Mouse (Mus musculus): ENCODE measurements around the gene Vgll2. TPM values are rescaled to one million over a fixed set of nuclear protein-coding genes. Genes with fewer than 3 reads are reported as not detected.

Vgll2 gene
- polyA plus RNA-seq, 1 experiment from 2014 or later = 53.3 TPM

DNA sequence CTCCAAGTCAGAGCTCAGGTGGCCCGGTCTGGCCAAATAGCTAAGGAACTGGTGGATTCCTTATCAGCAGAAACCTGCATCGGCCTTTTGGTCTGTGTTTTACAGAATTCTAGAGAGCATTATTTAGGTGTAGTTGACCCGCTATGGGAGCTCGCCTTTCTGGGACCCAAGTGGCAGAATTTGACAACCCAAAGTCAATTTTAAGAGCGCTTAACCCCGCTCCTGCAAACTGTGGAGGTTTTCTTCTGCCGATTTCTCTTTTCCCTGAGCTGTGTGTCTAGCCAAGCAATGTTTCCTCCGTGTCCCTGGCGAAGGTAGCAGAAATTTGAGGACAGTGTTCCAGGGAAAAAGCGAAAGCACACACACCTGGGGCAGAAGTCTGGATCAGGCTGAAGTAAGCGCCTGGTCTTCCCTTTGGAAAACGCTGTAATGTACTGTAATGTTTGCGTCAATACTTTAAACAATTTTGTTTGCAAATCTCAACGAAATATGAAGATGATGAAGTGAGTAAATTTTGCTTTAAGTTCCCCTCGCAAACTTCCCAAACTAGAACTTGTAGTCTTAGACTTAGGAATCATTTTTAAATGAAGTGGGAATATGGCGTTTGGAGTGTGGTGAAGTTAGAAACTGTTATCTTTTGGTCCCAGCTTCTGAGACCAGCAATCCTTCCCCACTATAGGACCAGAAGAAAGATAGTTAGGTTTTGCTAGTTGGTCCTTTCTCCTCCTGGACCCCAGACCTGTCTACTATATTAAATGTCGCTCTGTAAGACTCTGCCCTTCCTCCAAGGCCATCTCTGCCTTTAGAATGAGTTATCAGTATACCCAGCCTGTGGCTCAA, 1.1 kb downstream of the Vgll2 start:
- Histone ChIP-seq H3K27me3 (replicated peaks; ENCODE audit: control insufficient read depth, insufficient read depth, low read length) (peaks cover 94% of the 10 kb centered on the region), H3K4me3 (ENCODE audit: low read depth, low read length) (peak overlapping the region; percentile 52)
- no peak for DNase-seq (ENCODE audit: low spot score)

DNA sequence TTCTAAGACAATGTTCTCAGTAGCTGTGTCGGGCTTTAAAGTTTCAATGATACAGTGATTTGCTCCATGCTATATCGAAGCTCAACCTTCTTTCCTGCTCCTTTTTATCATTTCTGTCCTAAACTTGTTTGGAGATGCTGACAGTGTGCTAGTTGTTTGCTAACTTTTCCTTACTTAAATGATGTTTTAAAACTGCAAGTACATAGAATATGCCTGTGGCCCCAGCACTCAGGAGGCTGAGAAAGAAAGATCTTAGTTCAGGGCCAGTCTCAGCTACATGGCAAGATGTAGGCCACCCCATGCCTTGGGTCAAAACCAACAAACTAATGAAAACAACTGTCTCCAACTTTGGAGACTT, 1.7 kb downstream of the Vgll2 start:
- ATAC-seq (ENCODE audit: low read depth) (no peak), DNase-seq (ENCODE audit: low spot score) (no peak)
- H3K36me3 ChIP-seq (ENCODE audit: control insufficient read depth, insufficient read depth, low read length) = no peaks in the 10 kb centered on the region
- H3K9me3 ChIP-seq (ENCODE audit: control insufficient read depth, low read length) = no peaks in the 10 kb centered on the region
- H3K27me3 ChIP-seq (replicated peaks; ENCODE audit: control insufficient read depth, insufficient read depth, low read length) = peaks cover 94% of the 10 kb centered on the region
- H3K4me1 ChIP-seq (ENCODE audit: control insufficient read depth, insufficient read depth, low read length) = peaks cover 14% of the 10 kb centered on the region
- H3K4me3 ChIP-seq (ENCODE audit: low read depth, low read length) = peak overlapping the region; percentile 52
- H3K9ac ChIP-seq (ENCODE audit: low read depth, low read length) = no peak overlapping the region
- no peak overlapping the region for H3K27ac ChIP-seq (replicated peaks; ENCODE audit: low read depth, low read length)
- WGBS = 21% methylated on average over 2 of the region's 2 CpGs
- H3K4me2 ChIP-seq (ENCODE audit: low read depth, low read length) = no peak overlapping the region

More for the DNA sequence above, 1.1 kb downstream of the Vgll2 start:
- no peaks in the 10 kb centered on the region for H3K9me3 ChIP-seq (ENCODE audit: control insufficient read depth, low read length)
- no peak for ATAC-seq (ENCODE audit: low read depth)
- peak overlapping the region; percentile 93 for H3K4me2 ChIP-seq (ENCODE audit: low read depth, low read length)
- H3K4me1 ChIP-seq (ENCODE audit: control insufficient read depth, insufficient read depth, low read length) = peaks cover 14% of the 10 kb centered on the region
- WGBS = 6% methylated on average over 17 of the region's 17 CpGs
- H3K9ac ChIP-seq (ENCODE audit: low read depth, low read length) = peak overlapping the region; percentile 38
- no peak overlapping the region for H3K27ac ChIP-seq (replicated peaks; ENCODE audit: low read depth, low read length)
- H3K36me3 ChIP-seq (ENCODE audit: control insufficient read depth, insufficient read depth, low read length) = no peaks in the 10 kb centered on the region

DNA sequence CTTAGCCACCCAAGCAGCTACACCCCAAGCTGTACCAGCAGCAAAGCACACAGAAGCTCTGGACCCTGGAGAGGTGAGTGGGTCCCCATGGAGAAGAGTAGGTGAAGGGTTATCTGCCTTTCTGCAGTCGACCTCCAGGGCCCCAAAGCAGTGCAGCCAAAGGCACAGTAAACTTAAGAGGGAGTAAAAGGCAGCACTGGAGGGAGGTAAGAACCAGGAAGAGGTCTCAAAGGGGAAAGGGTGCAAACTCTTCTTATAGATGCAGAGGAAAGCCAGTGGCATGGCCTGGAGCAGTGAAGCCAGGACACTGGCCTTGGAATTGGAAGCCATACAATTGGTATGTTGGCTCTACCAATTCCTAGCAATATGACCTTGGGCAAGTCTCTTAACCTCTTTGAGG, 3.0 kb downstream of the Vgll2 start:
- Histone ChIP-seq H3K4me3 (ENCODE audit: low read depth, low read length) (0 out of 2 replicates have a peak overlapping the region, but pooled peaks have one; percentile 5), H3K9ac (ENCODE audit: low read depth, low read length) (no peak overlapping the region), H3K4me2 (ENCODE audit: low read depth, low read length) (no peak overlapping the region), H3K4me1 (ENCODE audit: control insufficient read depth, insufficient read depth, low read length) (peaks cover 14% of the 10 kb centered on the region), H3K27ac (replicated peaks; ENCODE audit: low read depth, low read length) (no peak overlapping the region), H3K9me3 (ENCODE audit: control insufficient read depth, low read length) (no peaks in the 10 kb centered on the region), H3K36me3 (ENCODE audit: control insufficient read depth, insufficient read depth, low read length) (no peaks in the 10 kb centered on the region), H3K27me3 (replicated peaks; ENCODE audit: control insufficient read depth, insufficient read depth, low read length) (peaks cover 98% of the 10 kb centered on the region)
- WGBS = 0% methylated on average over 1 of the region's 1 CpGs
- no peak for ATAC-seq (ENCODE audit: low read depth)
- no peak for DNase-seq (ENCODE audit: low spot score)

DNA sequence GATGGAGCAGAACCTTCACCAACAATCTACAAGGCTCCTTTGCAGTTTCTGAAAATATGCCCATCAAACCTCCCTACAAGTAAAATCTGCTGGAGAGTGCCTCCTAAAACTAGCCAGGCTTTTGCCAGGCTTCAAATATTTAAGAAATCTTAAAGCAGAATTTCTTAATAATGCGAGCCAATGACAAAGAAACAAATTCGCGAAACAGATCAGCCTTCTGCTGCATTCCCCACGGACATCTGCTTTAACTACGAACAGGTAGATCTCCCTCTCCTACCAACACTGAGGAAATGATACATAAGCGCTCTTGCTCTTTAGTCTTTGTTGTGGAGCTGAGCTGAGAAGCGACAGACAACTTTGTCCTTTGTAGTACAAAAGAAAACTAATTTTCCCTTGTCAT, 3.5 kb downstream of the Vgll2 start:
- no peak overlapping the region for H3K4me2 ChIP-seq (ENCODE audit: low read depth, low read length)
- no peaks in the 10 kb centered on the region for H3K9me3 ChIP-seq (ENCODE audit: control insufficient read depth, low read length)
- no peak for DNase-seq (ENCODE audit: low spot score)
- WGBS = 18% methylated on average over 7 of the region's 7 CpGs
- no peak overlapping the region for H3K27ac ChIP-seq (replicated peaks; ENCODE audit: low read depth, low read length)
- no peak overlapping the region for H3K9ac ChIP-seq (ENCODE audit: low read depth, low read length)
- no peak for ATAC-seq (ENCODE audit: low read depth)
- H3K36me3 ChIP-seq (ENCODE audit: control insufficient read depth, insufficient read depth, low read length) = no peaks in the 10 kb centered on the region
- H3K4me1 ChIP-seq (ENCODE audit: control insufficient read depth, insufficient read depth, low read length) = peaks cover 14% of the 10 kb centered on the region
- no peak overlapping the region for H3K4me3 ChIP-seq (ENCODE audit: low read depth, low read length)
- H3K27me3 ChIP-seq (replicated peaks; ENCODE audit: control insufficient read depth, insufficient read depth, low read length) = peaks cover 96% of the 10 kb centered on the region

DNA sequence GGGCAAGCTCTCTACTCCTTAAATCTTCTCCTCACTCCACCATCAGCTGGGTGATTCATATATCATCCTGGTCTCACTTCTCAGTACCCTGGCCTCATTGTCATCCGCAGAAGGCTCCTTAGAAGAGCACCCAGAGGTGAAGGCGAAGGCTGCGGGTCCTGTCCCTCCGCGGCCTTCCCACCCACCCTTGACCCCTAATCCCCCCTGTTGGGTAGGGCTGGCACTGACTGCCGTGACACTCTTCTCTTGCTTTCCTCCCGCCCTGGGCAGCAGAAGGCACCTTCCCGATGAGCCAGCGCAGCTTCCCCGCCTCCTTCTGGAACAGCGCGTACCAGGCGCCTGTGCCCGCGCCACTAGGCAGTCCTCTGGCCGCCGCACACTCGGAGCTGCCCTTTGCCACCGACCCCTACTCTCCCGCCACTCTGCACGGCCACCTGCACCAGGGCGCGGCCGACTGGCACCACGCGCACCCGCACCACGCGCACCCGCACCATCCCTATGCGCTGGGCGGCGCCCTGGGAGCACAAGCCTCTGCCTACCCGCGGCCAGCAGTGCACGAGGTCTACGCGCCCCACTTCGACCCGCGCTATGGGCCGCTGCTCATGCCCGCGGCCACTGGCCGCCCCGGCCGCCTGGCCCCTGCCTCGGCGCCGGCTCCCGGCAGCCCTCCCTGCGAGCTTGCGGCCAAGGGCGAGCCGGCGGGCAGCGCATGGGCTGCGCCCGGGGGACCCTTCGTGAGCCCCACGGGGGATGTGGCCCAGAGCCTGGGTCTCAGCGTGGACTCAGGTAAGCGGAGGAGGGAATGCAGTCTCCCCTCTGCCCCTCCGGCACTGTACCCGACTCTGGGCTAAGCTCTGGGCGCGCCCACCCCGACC, 5.1 kb downstream of the Vgll2 start:
- no peak overlapping the region for H3K27ac ChIP-seq (replicated peaks; ENCODE audit: low read depth, low read length)
- H3K27me3 ChIP-seq (replicated peaks; ENCODE audit: control insufficient read depth, insufficient read depth, low read length) = peaks cover 90% of the 10 kb centered on the region
- no peak for DNase-seq (ENCODE audit: low spot score)
- 2% methylated on average over 28 of the region's 68 CpGs for WGBS
- ATAC-seq (ENCODE audit: low read depth) = peak; percentile 58
- peak overlapping the region; percentile 81 for H3K4me2 ChIP-seq (ENCODE audit: low read depth, low read length)
- peaks cover 6% of the 10 kb centered on the region; the same call in 1 of the 2 replicates for H3K4me1 ChIP-seq (ENCODE audit: control insufficient read depth, insufficient read depth, low read length)
- H3K36me3 ChIP-seq (ENCODE audit: control insufficient read depth, insufficient read depth, low read length) = no peaks in the 10 kb centered on the region
- H3K9me3 ChIP-seq (ENCODE audit: control insufficient read depth, low read length) = no peaks in the 10 kb centered on the region
- peak overlapping the region; percentile 48 for H3K9ac ChIP-seq (ENCODE audit: low read depth, low read length)
- H3K4me3 ChIP-seq (ENCODE audit: low read depth, low read length) = peak overlapping the region; percentile 47

DNA sequence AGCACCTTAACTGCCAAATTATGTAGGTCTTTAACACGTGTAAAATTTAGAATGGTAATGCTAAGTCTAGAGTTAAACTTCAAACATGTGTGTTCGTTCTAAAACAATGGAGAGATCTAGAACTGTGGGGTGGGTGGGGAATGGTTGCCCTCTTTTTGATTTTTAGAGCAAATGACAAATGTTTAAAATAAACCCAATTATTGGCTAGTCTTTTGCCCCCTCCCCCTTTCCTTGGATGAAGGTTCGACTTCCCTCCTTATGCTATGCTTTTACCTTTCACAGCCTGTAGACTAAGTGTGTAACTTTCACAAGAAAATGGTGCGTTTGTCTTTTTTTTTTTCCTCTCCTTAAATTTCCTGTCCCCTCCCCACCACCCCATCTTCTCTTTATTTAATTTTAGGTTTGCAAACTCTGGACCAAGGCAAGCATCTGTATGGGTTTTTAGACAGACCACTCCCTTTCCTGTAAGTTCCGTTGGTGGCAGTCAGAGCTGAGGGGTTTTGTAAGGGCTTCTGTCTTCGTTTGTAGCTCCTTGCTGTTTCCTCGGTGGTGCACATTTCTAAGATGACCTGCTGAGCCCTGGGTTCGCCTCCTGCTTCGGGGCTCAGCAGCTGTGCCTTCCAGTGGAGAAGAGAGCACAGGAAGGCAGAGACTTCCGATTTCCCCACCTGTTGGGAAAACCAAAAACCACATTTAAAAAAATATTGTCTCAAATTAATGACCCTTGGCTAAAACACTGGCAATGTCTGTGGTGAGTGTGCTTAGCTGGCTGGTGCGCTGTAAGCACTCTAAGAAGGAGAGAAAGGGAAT, 6.5 kb downstream of the Vgll2 start:
- H3K4me3 ChIP-seq (ENCODE audit: low read depth, low read length) = no peak overlapping the region
- peaks cover 6% of the 10 kb centered on the region; the same call in 1 of the 2 replicates for H3K4me1 ChIP-seq (ENCODE audit: control insufficient read depth, insufficient read depth, low read length)
- no peak for DNase-seq (ENCODE audit: low spot score)
- H3K9me3 ChIP-seq (ENCODE audit: control insufficient read depth, low read length) = no peaks in the 10 kb centered on the region
- peak overlapping the region; percentile 81; the same call in 1 of the 2 replicates for H3K4me2 ChIP-seq (ENCODE audit: low read depth, low read length)
- 3% methylated on average over 11 of the region's 11 CpGs for WGBS
- peaks cover 78% of the 10 kb centered on the region for H3K27me3 ChIP-seq (replicated peaks; ENCODE audit: control insufficient read depth, insufficient read depth, low read length)
- no peaks in the 10 kb centered on the region for H3K36me3 ChIP-seq (ENCODE audit: control insufficient read depth, insufficient read depth, low read length)
- no peak overlapping the region for H3K27ac ChIP-seq (replicated peaks; ENCODE audit: low read depth, low read length)
- no peak for ATAC-seq (ENCODE audit: low read depth)
- no peak overlapping the region for H3K9ac ChIP-seq (ENCODE audit: low read depth, low read length)

DNA sequence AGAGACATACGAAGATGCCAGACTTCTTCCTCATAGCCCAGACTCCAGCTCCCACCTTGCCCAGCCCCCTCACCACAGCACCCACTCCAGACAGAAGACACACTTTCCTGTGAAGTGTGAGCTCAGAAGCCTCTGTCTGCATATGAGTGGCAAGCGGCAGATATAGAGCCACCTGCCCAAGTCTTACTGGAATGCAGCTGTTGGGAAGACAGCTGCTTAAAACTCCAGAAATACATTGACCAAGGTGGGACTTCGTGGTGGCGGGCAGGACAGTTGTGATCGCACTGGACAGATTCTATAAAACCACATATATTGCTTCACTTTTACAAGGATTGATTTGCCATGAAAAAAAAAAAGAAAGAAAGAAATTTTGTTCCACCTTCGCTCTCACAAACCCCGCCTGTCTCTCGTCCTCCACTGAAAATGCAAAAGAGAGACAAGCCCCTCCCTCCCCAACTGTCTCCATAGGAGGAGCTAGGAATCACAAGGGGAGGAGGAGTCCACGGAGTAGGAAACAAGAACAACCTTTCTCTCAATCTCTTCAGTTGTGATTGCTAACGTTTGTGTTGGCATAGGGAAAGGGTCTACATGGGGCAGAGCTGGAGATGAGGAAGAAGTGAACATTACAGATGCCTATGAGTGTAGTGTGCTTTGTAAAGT, 7.2 kb downstream of the Vgll2 start:
- no peaks in the 10 kb centered on the region for H3K36me3 ChIP-seq (ENCODE audit: control insufficient read depth, insufficient read depth, low read length)

DNA sequence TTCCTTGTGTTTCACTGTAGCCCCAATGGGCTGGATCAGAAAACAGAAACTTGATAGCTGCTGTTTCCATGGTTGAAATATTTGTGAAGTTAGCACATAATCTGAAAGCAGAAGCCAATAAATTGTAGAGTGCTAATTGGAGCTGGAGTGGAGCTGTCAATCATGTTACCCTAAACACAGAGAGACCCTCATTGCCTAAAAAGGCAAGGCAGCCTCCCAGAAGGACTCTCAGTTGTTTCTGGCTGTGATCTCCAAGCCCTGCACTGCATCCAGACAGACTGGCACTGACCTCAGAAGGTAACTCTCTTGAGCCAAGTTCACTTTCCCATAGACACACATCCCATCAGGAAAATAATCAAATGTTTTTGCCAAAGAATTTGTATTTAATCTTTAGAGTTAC, 11.4 kb downstream of the Vgll2 start:
- Histone ChIP-seq H3K4me2 (ENCODE audit: low read depth, low read length) (no peak overlapping the region), H3K27me3 (replicated peaks; ENCODE audit: control insufficient read depth, insufficient read depth, low read length) (peaks cover 29% of the 10 kb centered on the region), H3K4me3 (ENCODE audit: low read depth, low read length) (no peak overlapping the region), H3K4me1 (ENCODE audit: control insufficient read depth, insufficient read depth, low read length) (no peaks in the 10 kb centered on the region), H3K36me3 (ENCODE audit: control insufficient read depth, insufficient read depth, low read length) (no peaks in the 10 kb centered on the region), H3K27ac (replicated peaks; ENCODE audit: low read depth, low read length) (no peak overlapping the region), H3K9me3 (ENCODE audit: control insufficient read depth, low read length) (no peaks in the 10 kb centered on the region), H3K9ac (ENCODE audit: low read depth, low read length) (no peak overlapping the region)
- DNase-seq (ENCODE audit: low spot score) (no peak), ATAC-seq (ENCODE audit: low read depth) (no peak)

More for the DNA sequence above, 7.2 kb downstream of the Vgll2 start:
- H3K4me3 ChIP-seq (ENCODE audit: low read depth, low read length) = no peak overlapping the region
- H3K27me3 ChIP-seq (replicated peaks; ENCODE audit: control insufficient read depth, insufficient read depth, low read length) = peaks cover 70% of the 10 kb centered on the region
- no peak for ATAC-seq (ENCODE audit: low read depth)
- H3K4me1 ChIP-seq (ENCODE audit: control insufficient read depth, insufficient read depth, low read length) = peaks cover 6% of the 10 kb centered on the region; the same call in 1 of the 2 replicates
- no peaks in the 10 kb centered on the region for H3K9me3 ChIP-seq (ENCODE audit: control insufficient read depth, low read length)
- no peak overlapping the region for H3K9ac ChIP-seq (ENCODE audit: low read depth, low read length)
- peak; percentile 61 for DNase-seq (ENCODE audit: low spot score)
- no peak overlapping the region for H3K27ac ChIP-seq (replicated peaks; ENCODE audit: low read depth, low read length)
- WGBS = 3% methylated on average over 10 of the region's 10 CpGs
- peak overlapping the region; percentile 23 for H3K4me2 ChIP-seq (ENCODE audit: low read depth, low read length)

Data from embryonic facial prominence, embryonic 14.5 days (tissue).